Comparison of ENCODE assay signal across 11 mouse cellular contexts in genomic region chr1:92638181-92638580, GRCm38 (mm10). TPM values are rescaled to one million over a fixed set of nuclear protein-coding genes. Genes with fewer than 3 reads are reported as not detected.
DNase-seq lines count a peak whose midpoint lies in the region.
"Had no signal": no experiment of that assay in that cellular context is flagged by ENCODE, and none has a peak within 500 bp of the region (broad histone marks: within the 10 kb centered on the region; RNA-seq: fewer than 3 reads in every experiment).

No protein-coding gene starts in this region.

- intact Hi-C loops in left cerebral cortex, postnatal 10 days (cut with DNase I): no loop called here

- DNase-seq in left cerebral cortex, adult 18-20 months (ENCODE audit: low spot score in 2 of 2): peak; percentile 62 to 81
- DNase-seq in left cerebral cortex, postnatal 10 days (ENCODE audit: extremely low spot score in 1 of 2, low spot score in 2 of 2): no peak
- peak; percentile 91 for DNase-seq in brain, adult 2 months (ENCODE audit: low read depth, low spot score)
- peak; percentile 92 for DNase-seq in layer of hippocampus, adult 9-11 months
- DNase-seq in right cerebral cortex, postnatal 36 days (ENCODE audit: low spot score in 2 of 2): peak; percentile 73 to 79
- no peak for DNase-seq in cerebellum, adult 11-12 months
- no peak for DNase-seq in thymus, postnatal 14 days
- DNase-seq: cerebellum, adult 2 months; gastrocnemius, postnatal 25 days; kidney, adult 8-10 months had no signal

RNA-seq across cellular contexts. Expression of gene Cops9, which starts 3.6 kb away (rescaled TPM):
- total RNA-seq in left cerebral cortex, adult 18-20 months (2021): 100 to 1,000 TPM; 214 to 225 TPM
- 100 to 1,000 TPM; 235 to 237 TPM for total RNA-seq in left cerebral cortex, postnatal 10 days (2021)

RNA-seq across cellular contexts. Expression of gene Otos, which starts 10.5 kb away (rescaled TPM):
- not detected for total RNA-seq in left cerebral cortex, adult 18-20 months (2021)
- not detected for total RNA-seq in left cerebral cortex, postnatal 10 days (2021)
- total RNA-seq: CH12.LX; gastrocnemius, postnatal 25 days had no signal

RNA-seq across cellular contexts. Expression of gene Olfr12, which starts 20.6 kb away (rescaled TPM):
- not detected for total RNA-seq in left cerebral cortex, adult 18-20 months (2021)
- not detected for total RNA-seq in left cerebral cortex, postnatal 10 days (2021)
- total RNA-seq: gastrocnemius, postnatal 25 days had no signal

RNA-seq across cellular contexts. Expression of gene Olfr1410, which starts 32.6 kb away (rescaled TPM):
- not detected for total RNA-seq in left cerebral cortex, adult 18-20 months (2021)
- not detected for total RNA-seq in left cerebral cortex, postnatal 10 days (2021)
- total RNA-seq: gastrocnemius, postnatal 25 days had no signal

RNA-seq across cellular contexts. Expression of gene Olfr1411, which starts 44.0 kb away (rescaled TPM):
- total RNA-seq in left cerebral cortex, adult 18-20 months (2021): not detected
- not detected for total RNA-seq in left cerebral cortex, postnatal 10 days (2021)
- total RNA-seq: CH12.LX; gastrocnemius, postnatal 25 days had no signal

Comparison
In these comparisons a context has a peak if more than half of its experiments do, and no peak if none do; other contexts are left out.
1. DNase-seq: peak in left cerebral cortex, adult 18-20 months (2 of 2), brain, adult 2 months (single experiment), layer of hippocampus, adult 9-11 months (single experiment) and right cerebral cortex, postnatal 36 days (2 of 2); none in left cerebral cortex, postnatal 10 days (0 of 2), cerebellum, adult 11-12 months (single experiment) and thymus, postnatal 14 days (single experiment).